ENCODE assay signal across 10 mouse cellular contexts in genomic region chr4:126751556-126752023, GRCm38 (mm10). TPM values are rescaled to one million over a fixed set of nuclear protein-coding genes. Genes with fewer than 3 reads are reported as not detected.
A peak's percentile ranks its signal among the peaks of the same experiment; 100 is the strongest.
DNase-seq lines count a peak whose midpoint lies in the region; ATAC-seq lines count a peak whose summit lies in the region.
"Had no signal": no experiment of that assay in that cellular context is flagged by ENCODE, and none has a peak within 500 bp of the region (broad histone marks: within the 10 kb centered on the region; RNA-seq: fewer than 3 reads in every experiment).

No protein-coding gene starts in this region.

- H3K9ac ChIP-seq in stomach, embryonic 14.5 days (replicated peaks; ENCODE audit: low read depth, low read length): no peak overlapping the region

- H3K9me3 ChIP-seq in stomach, embryonic 14.5 days (ENCODE audit: control insufficient read depth, low read depth, low read length): no peaks in the 10 kb centered on the region

- H3K4me3 ChIP-seq in stomach, embryonic 14.5 days (ENCODE audit: low read depth, low read length): peak overlapping the region; percentile 91; the same call in 1 of the 2 replicates

- no peak overlapping the region for H3K27ac ChIP-seq in stomach, embryonic 14.5 days (ENCODE audit: low read length)

- peak; percentile 5 for DNase-seq in gastrocnemius, postnatal 10 days
- DNase-seq in gastrocnemius, postnatal 4 days (ENCODE audit: low spot score in 2 of 2): no peak
- DNase-seq in right cerebral cortex, adult 18-20 months: peak; percentile 72
- DNase-seq in right cerebral cortex, postnatal 14 days: no peak
- peak; percentile 66 to 67 for DNase-seq in layer of hippocampus, postnatal 36 days
- no peak for DNase-seq in MN1 (ENCODE audit: low spot score)
- no peak for DNase-seq in gastrocnemius, postnatal 14 days
- DNase-seq: kidney, adult 9 months had no signal

- no peak for ATAC-seq in stomach, embryonic 14.5 days (ENCODE audit: insufficient number of reproducible peaks, insufficient read depth, low FRiP score, low read depth)

- H3K36me3 ChIP-seq in stomach, embryonic 14.5 days (ENCODE audit: control insufficient read depth, insufficient read depth, low read length): peaks cover 26% of the 10 kb centered on the region

- H3K27me3 ChIP-seq in stomach, embryonic 14.5 days (ENCODE audit: control insufficient read depth, insufficient read depth, low read length): no peaks in the 10 kb centered on the region

- H3K4me1 ChIP-seq in stomach, embryonic 14.5 days (ENCODE audit: control insufficient read depth, insufficient read depth, low read length): peaks cover 26% of the 10 kb centered on the region

- intact Hi-C loops in gastrocnemius, postnatal 14 days (cut with DNase I; ENCODE audit: low total_unique reads): no loop called here

- 64% methylated on average over 10 of the region's 10 CpGs for WGBS in stomach, embryonic 14.5 days

- peak overlapping the region; percentile 99 for H3K4me2 ChIP-seq in stomach, embryonic 14.5 days (replicated peaks; ENCODE audit: low read depth, low read length)

RNA-seq across cellular contexts. Expression of gene Ncdn, which starts 1.6 kb away (rescaled TPM):
- 10 to 100 TPM; 12.0 to 13.3 TPM for total RNA-seq in gastrocnemius, postnatal 10 days (2021)
- total RNA-seq in gastrocnemius, postnatal 4 days (2021): 10 to 100 TPM; 18.8 to 19.4 TPM
- 1,000 to 10,000 TPM; 1,851 to 1,927 TPM for total RNA-seq in layer of hippocampus, postnatal 36 days (2021)
- 21.9 and 23.9 TPM in 2 replicates for polyA plus RNA-seq in stomach, embryonic 14.5 days (2014; fragmentation: Nextera tagmentation; extraction: Ambion mirVana)
- total RNA-seq in gastrocnemius, postnatal 14 days (2021): 10 to 100 TPM in 1 of 2 experiments, 1 to 10 TPM in 1; 7.4 to 10.6 TPM

RNA-seq across cellular contexts. Expression of gene AU040320, which starts 1.8 kb away (rescaled TPM):
- 10 to 100 TPM; 22.2 to 24.2 TPM for total RNA-seq in gastrocnemius, postnatal 10 days (2021)
- total RNA-seq in gastrocnemius, postnatal 4 days (2021): 10 to 100 TPM; 28.6 to 30.6 TPM
- total RNA-seq in layer of hippocampus, postnatal 36 days (2021): 10 to 100 TPM; 65.6 to 66.1 TPM
- 22.4 and 30.1 TPM in 2 replicates for polyA plus RNA-seq in stomach, embryonic 14.5 days (2014; fragmentation: Nextera tagmentation; extraction: Ambion mirVana)
- 10 to 100 TPM; 21.7 to 24.3 TPM for total RNA-seq in gastrocnemius, postnatal 14 days (2021)

RNA-seq across cellular contexts. Expression of gene Tfap2e, which starts 15.6 kb away (rescaled TPM):
- not detected for total RNA-seq in gastrocnemius, postnatal 10 days (2021)
- total RNA-seq in gastrocnemius, postnatal 4 days (2021): not detected
- not detected for total RNA-seq in layer of hippocampus, postnatal 36 days (2021)
- polyA plus RNA-seq in stomach, embryonic 14.5 days (2014; fragmentation: Nextera tagmentation; extraction: Ambion mirVana): not detected in 2 replicates
- total RNA-seq in gastrocnemius, postnatal 14 days (2021): not detected
- total RNA-seq: neutrophil, adult 5-6 weeks had no signal

Comparison
In these comparisons a context has a peak if more than half of its experiments do, and no peak if none do; other contexts are left out.
1. DNase-seq: peak in gastrocnemius, postnatal 10 days (single experiment), right cerebral cortex, adult 18-20 months (single experiment) and layer of hippocampus, postnatal 36 days (2 of 2); none in gastrocnemius, postnatal 4 days (0 of 2), right cerebral cortex, postnatal 14 days (single experiment), MN1 (single experiment) and gastrocnemius, postnatal 14 days (single experiment).
2. RNA of gene Ncdn, which starts 1.6 kb away (total RNA-seq): 1,851 to 1,927 TPM in layer of hippocampus, postnatal 36 days; 18.8 to 19.4 TPM in gastrocnemius, postnatal 4 days, 12.0 to 13.3 TPM in gastrocnemius, postnatal 10 days and 7.4 to 10.6 TPM in gastrocnemius, postnatal 14 days; every median in the first group is over 10 times any median in the second.